Mouse (Mus musculus): ENCODE data around the gene Ctdspl.
A peak's percentile ranks its signal among the peaks of the same experiment; 100 is the strongest.

Ctdspl gene

GRCm38 (mm10) chr9:118949654-118950053 is 23.4 kb downstream of the Ctdspl start:
- DNase-seq (ENCODE audit: low spot score): no peak

- no peak for DNase-seq (ENCODE audit: low spot score)
Observed at GRCm38 (mm10) chr9:118950061-118950460, 23.8 kb downstream of the Ctdspl start.

DNA sequence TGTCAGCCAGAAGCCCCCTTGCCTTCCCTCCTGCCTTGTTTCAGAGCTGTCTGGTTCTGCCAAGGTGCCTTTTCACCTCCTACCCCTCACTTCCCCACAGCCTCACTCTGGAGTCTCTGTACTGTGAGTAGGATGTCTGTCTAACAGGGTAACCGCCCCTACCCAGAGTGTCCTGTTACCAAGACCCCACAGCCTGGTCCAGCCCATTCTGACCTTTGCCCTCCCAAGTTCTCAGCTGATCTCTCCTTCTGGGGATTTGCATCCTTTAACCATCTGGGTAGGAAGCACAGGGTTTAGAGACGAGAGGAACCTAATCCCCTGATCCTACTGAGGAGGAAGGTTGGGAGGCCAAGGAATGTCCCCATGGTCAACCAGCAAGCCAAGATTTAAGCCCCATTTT is 24.5 kb downstream of the Ctdspl start:
- DNase-seq (ENCODE audit: low spot score): no peak

- no peak for DNase-seq (ENCODE audit: low spot score)
Observed at GRCm38 (mm10) chr9:118951381-118951780, 25.1 kb downstream of the Ctdspl start.

- DNase-seq (ENCODE audit: low spot score): peak; percentile 24
Observed at GRCm38 (mm10) chr9:118952180-118952579, 25.9 kb downstream of the Ctdspl start.

DNA sequence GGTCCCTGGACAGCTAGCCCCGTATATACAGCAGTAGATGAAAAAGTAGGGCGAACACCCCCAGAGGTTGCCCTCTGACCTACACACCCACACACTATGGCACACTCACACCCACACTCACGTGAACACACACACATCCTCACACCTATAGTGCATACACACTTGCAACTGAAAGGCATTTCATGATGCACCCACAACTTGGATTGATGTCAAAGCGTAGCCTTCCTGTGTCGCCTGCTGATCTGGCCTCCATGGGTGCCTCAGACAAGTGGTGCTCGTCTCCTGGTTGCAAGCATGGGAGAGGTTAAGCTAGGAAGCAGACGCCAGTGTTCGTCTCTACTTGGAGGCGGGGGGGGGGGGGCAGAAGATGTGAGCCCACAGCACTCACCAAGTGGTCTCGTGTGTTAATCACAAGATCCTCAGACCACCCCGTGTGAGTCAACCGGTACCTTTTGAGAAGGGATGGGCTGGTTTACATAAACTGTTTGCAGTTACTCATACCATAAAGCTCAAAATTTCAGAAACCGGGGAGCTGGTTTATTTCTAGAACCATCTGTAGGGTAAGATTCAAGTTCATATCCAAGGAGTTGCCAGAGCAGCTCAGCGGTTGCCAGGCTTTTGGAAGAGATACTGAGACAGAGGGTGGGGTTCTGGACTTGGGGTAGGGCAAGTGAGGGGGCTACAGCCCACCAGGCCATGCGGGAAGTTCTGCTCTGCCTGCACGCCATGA is 27.4 kb downstream of the Ctdspl start:
- no peak for DNase-seq (ENCODE audit: low spot score)

DNA sequence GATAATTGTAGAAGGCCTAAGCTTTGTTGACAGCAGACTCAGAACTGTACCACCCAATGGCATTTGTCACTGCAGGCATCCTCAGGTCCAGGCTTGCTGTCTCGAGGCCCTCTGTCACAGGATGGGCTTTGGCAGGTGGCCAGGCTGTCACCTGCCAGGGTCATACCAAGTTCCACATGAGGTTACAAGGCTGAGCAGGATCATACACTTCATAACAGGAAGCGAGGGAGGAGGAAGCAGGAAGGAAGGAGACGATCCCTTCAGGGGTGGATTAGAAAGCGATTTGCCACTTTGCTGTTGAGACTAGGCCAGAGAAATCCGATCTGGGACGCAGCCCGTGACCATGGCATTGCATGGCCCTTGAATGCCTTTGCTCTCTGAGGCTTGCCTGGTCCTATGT is 32.5 kb downstream of the Ctdspl start:
- no peak for DNase-seq (ENCODE audit: low spot score)

DNA sequence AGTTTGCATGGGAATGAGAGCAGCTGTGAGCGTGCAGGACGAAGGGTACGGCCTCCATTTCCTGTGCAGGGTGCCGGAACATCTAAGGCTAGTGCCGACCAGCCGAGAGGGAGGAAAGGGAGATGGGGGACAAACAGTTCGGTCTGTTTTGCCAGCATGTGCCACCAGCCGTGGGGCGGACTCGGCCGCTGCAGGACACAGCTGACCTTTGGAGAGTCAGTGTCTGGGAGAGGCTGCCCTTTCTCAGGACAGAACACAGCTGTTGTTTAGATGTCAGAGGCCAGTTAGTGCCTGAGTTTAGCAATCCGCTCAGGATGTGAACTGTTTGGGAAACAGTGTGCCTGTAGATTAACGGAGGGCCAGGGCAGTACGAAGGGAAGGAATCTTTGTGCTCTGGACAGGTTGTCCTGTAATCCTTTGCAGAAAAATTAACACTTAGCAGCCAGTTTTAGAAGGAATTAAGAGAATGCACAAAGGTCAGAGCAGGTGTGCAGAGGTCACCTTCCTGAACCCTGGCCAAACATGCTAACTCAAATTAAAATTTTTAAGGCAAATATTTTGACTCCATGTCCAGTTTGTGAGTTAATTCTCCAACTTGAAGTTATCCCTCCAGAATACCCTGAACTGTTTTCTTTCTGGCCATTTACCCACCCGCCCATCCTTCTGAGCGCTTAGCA is 34.3 kb downstream of the Ctdspl start:
- no peak for DNase-seq (ENCODE audit: low spot score)

- DNase-seq (ENCODE audit: low spot score): no peak
Observed at GRCm38 (mm10) chr9:118963149-118963548, 36.9 kb downstream of the Ctdspl start.

- no peak for DNase-seq (ENCODE audit: low spot score)
Observed at GRCm38 (mm10) chr9:118964263-118965034, 38.2 kb downstream of the Ctdspl start.

DNA sequence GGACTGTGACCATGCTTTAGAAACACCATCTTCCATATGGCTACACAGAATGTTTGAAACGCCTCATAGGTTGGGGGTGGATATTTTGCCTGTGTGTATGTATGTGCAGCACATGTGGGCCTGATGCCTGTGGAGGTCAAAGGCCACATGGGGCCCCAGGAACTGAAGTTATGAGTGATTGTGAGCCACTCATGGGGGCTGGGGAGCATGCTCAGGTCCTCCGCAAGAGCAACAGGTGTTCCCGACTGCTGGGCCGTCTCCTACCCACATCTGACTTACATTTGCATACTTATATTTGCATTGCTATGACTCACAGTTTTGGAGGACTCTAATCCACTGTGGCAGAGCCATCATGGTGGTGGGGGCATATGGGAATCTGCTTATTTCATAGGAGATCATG is 43.6 kb downstream of the Ctdspl start:
- DNase-seq (ENCODE audit: low spot score): no peak

- DNase-seq (ENCODE audit: low spot score): no peak
Observed at GRCm38 (mm10) chr9:118973028-118973427, 46.8 kb downstream of the Ctdspl start.

DNA sequence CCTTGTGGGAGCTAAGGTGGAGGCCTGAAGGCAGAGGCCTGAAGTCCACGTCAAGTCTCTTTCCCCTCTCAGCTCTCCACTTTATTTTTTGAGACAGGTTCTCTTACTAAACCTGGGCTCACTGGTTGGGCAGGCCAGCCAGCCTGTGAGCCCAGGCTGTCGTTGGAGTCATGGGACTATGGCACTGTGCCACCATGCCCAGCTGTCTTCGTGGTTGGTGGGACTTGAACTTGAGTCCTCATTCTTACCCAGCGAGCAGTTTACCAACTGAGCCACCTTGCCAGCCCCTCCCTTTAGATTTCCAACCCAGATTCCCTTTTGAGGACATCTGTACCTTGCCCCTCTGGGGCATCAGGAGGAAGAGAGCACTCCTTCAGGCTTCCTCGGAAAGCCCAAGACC is 47.3 kb downstream of the Ctdspl start:
- DNase-seq (ENCODE audit: low spot score): no peak

GRCm38 (mm10) chr9:118974148-118974547 is 47.9 kb downstream of the Ctdspl start:
- DNase-seq (ENCODE audit: low spot score): peak; percentile 25

DNA sequence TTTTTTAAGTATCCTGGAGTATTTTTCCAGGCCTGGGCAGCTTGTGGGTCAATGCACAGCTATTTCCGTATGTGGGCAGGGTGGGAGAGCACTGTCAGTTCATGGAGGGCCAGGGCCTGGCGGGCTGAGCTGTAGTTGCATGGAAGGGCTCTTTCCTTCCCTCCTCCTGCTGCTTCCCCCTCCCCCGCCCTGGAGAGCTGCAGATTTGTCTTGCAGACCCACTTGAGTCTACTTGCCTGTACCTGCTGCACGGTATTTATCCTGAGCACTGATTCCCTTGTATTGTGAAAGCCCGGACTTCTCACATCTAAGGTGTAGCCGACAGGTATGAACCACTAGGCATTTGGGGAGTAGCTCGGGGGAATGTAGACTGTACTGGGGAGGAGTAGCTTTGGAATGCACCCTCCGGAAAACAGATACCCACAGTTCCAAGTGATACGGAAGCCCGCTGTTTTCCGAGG is 49.0 kb downstream of the Ctdspl start:
- DNase-seq (ENCODE audit: low spot score): no peak

- DNase-seq (ENCODE audit: low spot score): no peak
Observed at GRCm38 (mm10) chr9:118975758-118976157, 49.5 kb downstream of the Ctdspl start.

GRCm38 (mm10) chr9:118976561-118976960 is 50.3 kb downstream of the Ctdspl start:
- DNase-seq (ENCODE audit: low spot score): no peak

DNA sequence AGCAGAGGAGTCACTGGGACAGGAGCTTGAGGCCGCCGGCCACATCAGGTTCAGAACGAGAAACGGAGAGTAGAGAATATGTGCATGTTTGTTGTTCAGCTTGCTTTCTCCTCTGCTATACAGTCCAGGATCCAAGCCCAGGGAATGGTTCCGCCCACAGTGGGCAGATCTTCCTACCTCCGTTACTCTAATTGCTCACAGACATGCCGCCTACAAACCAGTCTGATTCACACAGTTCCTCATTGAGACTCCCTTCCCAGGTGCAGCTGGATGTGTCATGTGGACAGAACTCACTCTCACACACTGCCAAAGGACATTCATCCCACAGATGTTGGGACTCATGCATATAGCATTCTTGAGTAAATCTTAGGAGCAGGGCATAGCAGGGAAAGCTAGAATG is 51.2 kb downstream of the Ctdspl start:
- DNase-seq (ENCODE audit: low spot score): no peak

GRCm38 (mm10) chr9:118980411-118980823 is 54.2 kb downstream of the Ctdspl start:
- no peak for DNase-seq (ENCODE audit: low spot score)

DNA sequence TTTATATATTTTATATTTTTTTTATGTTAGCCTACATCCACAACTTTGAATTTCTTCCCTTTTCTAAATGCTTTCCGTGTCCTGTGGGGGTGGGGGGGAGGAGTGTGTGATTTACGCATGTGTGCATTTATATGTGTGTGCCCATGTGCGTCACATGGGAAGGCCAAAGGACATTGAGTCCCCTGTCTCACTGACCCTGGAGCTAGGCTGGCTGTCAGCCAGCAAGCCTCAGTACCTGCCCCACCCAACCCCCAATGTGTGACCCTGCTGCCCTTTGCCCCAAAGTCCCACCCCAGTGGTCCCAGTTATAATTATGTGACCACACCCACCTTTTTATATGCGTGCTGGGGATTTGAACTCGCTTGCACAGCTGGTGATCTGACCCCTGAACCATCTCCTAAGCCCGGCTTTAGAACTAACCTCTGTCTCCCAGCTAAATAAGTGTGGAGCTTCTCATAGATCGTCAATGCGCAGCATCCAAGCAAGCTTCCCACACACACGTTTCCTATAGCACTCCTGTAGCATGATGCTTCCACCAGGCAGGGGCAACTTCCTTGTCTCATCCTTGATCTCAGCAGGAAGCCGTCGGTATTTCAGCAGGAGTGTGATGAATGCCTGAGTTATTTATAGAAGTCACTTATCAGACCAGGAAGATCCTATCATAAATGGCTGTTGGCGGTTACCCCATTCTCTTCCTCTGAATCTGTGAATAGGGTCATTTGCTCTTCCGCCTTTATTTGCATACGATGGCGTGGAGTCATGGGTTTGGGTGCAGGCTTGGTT is 58.6 kb downstream of the Ctdspl start:
- no peak for DNase-seq (ENCODE audit: low spot score)

DNA sequence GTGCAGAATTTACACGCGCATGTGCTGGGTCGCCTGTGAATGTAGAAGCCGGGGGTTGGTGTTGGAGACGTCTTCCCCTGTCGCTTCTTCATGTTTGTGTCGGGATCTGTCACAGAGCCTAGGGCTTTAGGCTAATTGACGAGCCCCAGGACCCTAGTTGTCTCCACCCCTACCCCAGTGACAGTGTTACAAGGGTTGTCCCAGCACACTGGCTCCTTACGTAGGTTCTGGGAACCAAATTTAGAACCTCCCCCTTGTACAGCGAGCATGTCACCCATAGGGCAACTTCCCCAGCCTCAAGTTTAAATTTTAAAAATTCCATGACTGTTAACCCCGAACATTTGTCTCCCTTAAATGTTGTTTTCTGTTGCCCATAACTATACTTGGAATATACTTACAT is 60.0 kb downstream of the Ctdspl start:
- no peak for DNase-seq (ENCODE audit: low spot score)

Measured in adipocyte (in vitro differentiated cells).